ENCODE assay signal across 28 mouse cellular contexts in genomic region chr12:112539466-112539965, GRCm38 (mm10). TPM values are rescaled to one million over a fixed set of nuclear protein-coding genes. Genes with fewer than 3 reads are reported as not detected.
DNase-seq lines count a peak whose midpoint lies in the region; ATAC-seq and TF ChIP-seq lines count a peak whose summit lies in the region.
"Had no signal": no experiment of that assay in that cellular context is flagged by ENCODE, and none has a peak within 500 bp of the region (broad histone marks: within the 10 kb centered on the region; RNA-seq: fewer than 3 reads in every experiment).

No protein-coding gene starts in this region.

- no peak overlapping the region for H3K4me2 ChIP-seq in forebrain, postnatal 0 days (ENCODE audit: low read depth)
- no peak overlapping the region for H3K4me2 ChIP-seq in kidney, embryonic 15.5 days
- H3K4me2 ChIP-seq: embryonic facial prominence, embryonic 13.5 days; embryonic facial prominence, embryonic 15.5 days; forebrain, embryonic 13.5 days; forebrain, embryonic 15.5 days had no signal

- DNase-seq in forebrain, embryonic 10.5 days (ENCODE audit: extremely low spot score, low spot score) = no peak
- DNase-seq in forebrain, postnatal 0 days = no peak
- DNase-seq in MEL (ENCODE audit: low read depth, low spot score) (no peak), ZHBTc4 (ENCODE audit: low read depth, low spot score) (peak; percentile 72)
- no peak for DNase-seq in spleen, postnatal 14 days (ENCODE audit: low spot score in 2 of 2)
- DNase-seq: adrenal gland, adult 2 months; adrenal gland, postnatal 10 days; adrenal gland, postnatal 25 days; B cell, adult 2 months; cerebellum, adult 11 months; cerebellum, adult 18-20 months; cerebellum, adult 8-10 months; cerebellum, adult 9-11 months; cerebellum, postnatal 14 days; cerebellum, postnatal 36 days; embryo, embryonic 11 days had no signal

- no peak for ATAC-seq in forebrain, postnatal 0 days
- ATAC-seq in kidney, embryonic 15.5 days (replicated peaks; ENCODE audit: low FRiP score) = no peak
- ATAC-seq: CD4-positive, CD25-positive, alpha-beta regulatory T cell, adult 4 months; forebrain, embryonic 13.5 days; forebrain, embryonic 15.5 days had no signal

- H3K27ac ChIP-seq in forebrain, embryonic 10.5 days = 0 out of 2 replicates have a peak overlapping the region, but pooled peaks have one; percentile 21
- no peak overlapping the region for H3K27ac ChIP-seq in forebrain, postnatal 0 days (ENCODE audit: low read depth, low read length)
- no peak overlapping the region for H3K27ac ChIP-seq in MEL (ENCODE audit: control insufficient read depth, low read depth, low read length)
- no peak overlapping the region for H3K27ac ChIP-seq in kidney, embryonic 15.5 days
- H3K27ac ChIP-seq: embryonic facial prominence, embryonic 13.5 days; embryonic facial prominence, embryonic 15.5 days had no signal

- H3K9ac ChIP-seq in forebrain, postnatal 0 days = no peak overlapping the region
- H3K9ac ChIP-seq in MEL (ENCODE audit: control insufficient read depth, low read depth, low read length, poor library complexity, severe bottlenecking) = no peak overlapping the region
- H3K9ac ChIP-seq in kidney, embryonic 15.5 days = no peak overlapping the region
- H3K9ac ChIP-seq: embryonic facial prominence, embryonic 13.5 days; embryonic facial prominence, embryonic 15.5 days; forebrain, embryonic 13.5 days; forebrain, embryonic 15.5 days had no signal

- H3K36me3 ChIP-seq in forebrain, embryonic 10.5 days (replicated peaks) = no peaks in the 10 kb centered on the region
- no peaks in the 10 kb centered on the region for H3K36me3 ChIP-seq in forebrain, postnatal 0 days (ENCODE audit: insufficient read depth)
- H3K36me3 ChIP-seq in MEL (ENCODE audit: control insufficient read depth in 1 of 2, insufficient read depth in 2 of 2, low read length in 2 of 2) = no peaks in the 10 kb centered on the region
- H3K36me3 ChIP-seq in kidney, embryonic 15.5 days = no peaks in the 10 kb centered on the region
- H3K36me3 ChIP-seq: embryonic facial prominence, embryonic 13.5 days; embryonic facial prominence, embryonic 15.5 days; forebrain, embryonic 15.5 days; G1E had no signal

- TF ChIP-seq POLR2A in MEL (IDR thresholded peaks at IDR 0.05; ENCODE audit: control insufficient read depth in 1 of 2, insufficient read depth in 1 of 2, low read depth in 1 of 2, low read length in 2 of 2, poor library complexity in 1 of 2) = no peak

- peaks cover 27% of the 10 kb centered on the region for H3K27me3 ChIP-seq in forebrain, embryonic 10.5 days (ENCODE audit: poor library complexity, severe bottlenecking)
- no peaks in the 10 kb centered on the region for H3K27me3 ChIP-seq in forebrain, postnatal 0 days (ENCODE audit: insufficient read depth, low read length)
- H3K27me3 ChIP-seq in MEL (ENCODE audit: control insufficient read depth in 1 of 2, insufficient read depth in 2 of 2, low read length in 2 of 2) = no peaks in the 10 kb centered on the region
- peaks cover 6% of the 10 kb centered on the region; the same call in 1 of the 2 replicates for H3K27me3 ChIP-seq in kidney, embryonic 15.5 days
- H3K27me3 ChIP-seq: embryonic facial prominence, embryonic 13.5 days; embryonic facial prominence, embryonic 15.5 days; forebrain, embryonic 15.5 days had no signal

- peaks cover 49% of the 10 kb centered on the region for H3K4me1 ChIP-seq in forebrain, embryonic 10.5 days
- peaks cover 22% of the 10 kb centered on the region for H3K4me1 ChIP-seq in forebrain, postnatal 0 days (ENCODE audit: insufficient read depth)
- H3K4me1 ChIP-seq in MEL (ENCODE audit: control insufficient read depth in 1 of 2, insufficient read depth in 2 of 2, low read length in 2 of 2) = no peaks in the 10 kb centered on the region
- H3K4me1 ChIP-seq in kidney, embryonic 15.5 days = peaks cover 20% of the 10 kb centered on the region
- H3K4me1 ChIP-seq: embryonic facial prominence, embryonic 15.5 days had no signal

- no peak overlapping the region for H3K4me3 ChIP-seq in forebrain, embryonic 10.5 days
- no peak overlapping the region for H3K4me3 ChIP-seq in forebrain, postnatal 0 days (ENCODE audit: low read depth, low read length)
- H3K4me3 ChIP-seq in MEL (ENCODE audit: control insufficient read depth in 1 of 2, insufficient read depth in 1 of 2, low read depth in 2 of 2, low read length in 2 of 2) = no peak overlapping the region
- no peak overlapping the region for H3K4me3 ChIP-seq in kidney, embryonic 15.5 days (replicated peaks)
- H3K4me3 ChIP-seq: embryonic facial prominence, embryonic 13.5 days; embryonic facial prominence, embryonic 15.5 days; erythroblast, embryonic 14.5 days; forebrain, embryonic 13.5 days; forebrain, embryonic 15.5 days had no signal

- no peak for TF ChIP-seq EP300 in MEL (IDR thresholded peaks at IDR 0.05; ENCODE audit: low read depth in 1 of 2, low read length in 2 of 2)

- no peaks in the 10 kb centered on the region for H3K9me3 ChIP-seq in forebrain, embryonic 10.5 days
- H3K9me3 ChIP-seq in forebrain, postnatal 0 days (ENCODE audit: low read length) = no peaks in the 10 kb centered on the region
- H3K9me3 ChIP-seq in MEL (replicated peaks; ENCODE audit: insufficient read depth, low read length) = no peaks in the 10 kb centered on the region
- no peaks in the 10 kb centered on the region for H3K9me3 ChIP-seq in kidney, embryonic 15.5 days (replicated peaks)
- H3K9me3 ChIP-seq: embryonic facial prominence, embryonic 13.5 days; embryonic facial prominence, embryonic 15.5 days; forebrain, embryonic 13.5 days; forebrain, embryonic 15.5 days; G1E had no signal

- no peak for TF ChIP-seq CTCF in forebrain, postnatal 0 days (IDR thresholded peaks at IDR 0.05; ENCODE audit: low read depth)
- no peak for TF ChIP-seq CTCF in MEL (IDR thresholded peaks at IDR 0.05 in 2 of 3, conservative IDR thresholded peaks at IDR 0.05 in 1 of 3; ENCODE audit: control insufficient read depth in 1 of 3, insufficient read depth in 1 of 3, low read depth in 2 of 3, low read length in 3 of 3, poor library complexity in 1 of 3, severe bottlenecking in 1 of 3)

- 94% methylated on average over 7 of the region's 7 CpGs for WGBS in forebrain, embryonic 10.5 days
- WGBS in forebrain, postnatal 0 days = 86% methylated on average over 7 of the region's 7 CpGs
- 89% methylated on average over 7 of the region's 7 CpGs for WGBS in kidney, embryonic 15.5 days

- H3K79me2 ChIP-seq in MEL (ENCODE audit: control insufficient read depth, insufficient read depth, low read length, poor library complexity) = no peaks in the 10 kb centered on the region

- no peak for TF ChIP-seq RAD21 in MEL (IDR thresholded peaks at IDR 0.05; ENCODE audit: low read depth, low read length)

TF ChIP-seq in MEL, 35 proteins besides CTCF, POLR2A, EP300 and RAD21:
- TF ChIP-seq JUND (IDR thresholded peaks at IDR 0.05; ENCODE audit: low read depth, low read length) (no peak), ZNF384 (IDR thresholded peaks at IDR 0.05; ENCODE audit: low read depth, low read length) (peak; percentile 51)
TF ChIP-seq in MEL: peak in this region for 1.

RNA-seq across cellular contexts. Expression of gene Tmem179, which starts 23.0 kb away (rescaled TPM):
- polyA plus RNA-seq in forebrain, embryonic 10.5 days (2016; fragmentation: Nextera tagmentation; extraction: Ambion mirVana) = 0.55 and 0.89 TPM in 2 replicates
- 96.1 and 119 TPM in 2 replicates for total RNA-seq in forebrain, postnatal 0 days (2014; rRNA removed)
- polyA plus RNA-seq in forebrain, postnatal 0 days (2015; fragmentation: Nextera tagmentation; extraction: Ambion mirVana) = 84.0 and 112 TPM in 2 replicates
- 0.08 TPM in 1 of 2 replicates, not detected in the other for total RNA-seq in MEL (2012; rRNA removed)
- under 1 TPM in 1 of 2 experiments, not detected in 1; 0.10 TPM for polyA plus RNA-seq in MEL (2012; ENCODE audit: insufficient read depth in 1 of 2, insufficient read length in 2 of 2, low read depth in 1 of 2, low replicate concordance in 2 of 2, missing spikeins in 1 of 2)
- 0.66 and 0.92 TPM in 2 replicates for polyA plus RNA-seq in kidney, embryonic 15.5 days (2015; fragmentation: Nextera tagmentation; extraction: Ambion mirVana)
- total RNA-seq: CH12.LX; common myeloid progenitor, adult 5-6 weeks; G1E had no signal
- polyA plus RNA-seq: CD4-positive, CD25-positive, alpha-beta regulatory T cell, adult 4 months; erythroblast, embryonic 14.5 days had no signal

RNA-seq across cellular contexts. Expression of gene Inf2, which starts 49.1 kb away (rescaled TPM):
- 1.1 and 1.3 TPM in 2 replicates for polyA plus RNA-seq in forebrain, embryonic 10.5 days (2016; fragmentation: Nextera tagmentation; extraction: Ambion mirVana)
- total RNA-seq in forebrain, postnatal 0 days (2014; rRNA removed) = 9.8 and 10.8 TPM in 2 replicates
- 1.1 and 1.2 TPM in 2 replicates for polyA plus RNA-seq in forebrain, postnatal 0 days (2015; fragmentation: Nextera tagmentation; extraction: Ambion mirVana)
- 23.2 and 26.1 TPM in 2 replicates for total RNA-seq in MEL (2012; rRNA removed)
- polyA plus RNA-seq in MEL (2012; ENCODE audit: insufficient read depth in 1 of 2, insufficient read length in 2 of 2, low read depth in 1 of 2, low replicate concordance in 2 of 2, missing spikeins in 1 of 2) = 100 to 1,000 TPM in 1 of 2 experiments, 10 to 100 TPM in 1; 55.7 to 122 TPM
- 3.8 and 4.8 TPM in 2 replicates for polyA plus RNA-seq in kidney, embryonic 15.5 days (2015; fragmentation: Nextera tagmentation; extraction: Ambion mirVana)

RNA-seq across cellular contexts. Expression of gene A530016L24Rik, which starts 50.3 kb away (rescaled TPM):
- not detected in 2 replicates for polyA plus RNA-seq in forebrain, embryonic 10.5 days (2016; fragmentation: Nextera tagmentation; extraction: Ambion mirVana)
- 0.10 TPM in 1 of 2 replicates, not detected in the other for total RNA-seq in forebrain, postnatal 0 days (2014; rRNA removed)
- not detected in 2 replicates for polyA plus RNA-seq in forebrain, postnatal 0 days (2015; fragmentation: Nextera tagmentation; extraction: Ambion mirVana)
- total RNA-seq in MEL (2012; rRNA removed) = not detected in 2 replicates
- polyA plus RNA-seq in MEL (2012; ENCODE audit: insufficient read depth in 1 of 2, insufficient read length in 2 of 2, low read depth in 1 of 2, low replicate concordance in 2 of 2, missing spikeins in 1 of 2) = not detected
- polyA plus RNA-seq in kidney, embryonic 15.5 days (2015; fragmentation: Nextera tagmentation; extraction: Ambion mirVana) = 0.22 and 0.44 TPM in 2 replicates
- total RNA-seq: CH12.LX; common myeloid progenitor, adult 5-6 weeks had no signal
- polyA plus RNA-seq: CD4-positive, CD25-positive, alpha-beta regulatory T cell, adult 4 months; embryonic facial prominence, embryonic 11.5 days; forebrain, embryonic 11.5 days; forebrain, embryonic 13.5 days; G1E had no signal

Comparison
In these comparisons a context has a peak if more than half of its experiments do, and no peak if none do; other contexts are left out.
1. RNA of gene Tmem179, which starts 23.0 kb away (polyA plus RNA-seq): 84.0 to 112 TPM in forebrain, postnatal 0 days; 0.66 to 0.92 TPM in kidney, embryonic 15.5 days, 0.55 to 0.89 TPM in forebrain, embryonic 10.5 days and 0.10 TPM in MEL; every median in the first group is over 10 times any median in the second.